Mouse (Mus musculus) macrophage (primary cell): ENCODE measurements around the gene T2. TPM values are rescaled to one million over a fixed set of nuclear protein-coding genes. Genes with fewer than 3 reads are reported as not detected.
"Not testable (repeated sequence)": the region's sequence is repeated elsewhere in the genome, so short reads cannot be mapped to it uniquely, and the experiment has no call there.

Experiments
- H3K27ac ChIP-seq: fragments of 350-480 bp; formaldehyde crosslinking; 2 replicates; pipeline ENCODE4 v1.9.0; 2021
- H3K36me3 ChIP-seq: fragments of 350-480 bp; formaldehyde crosslinking; 2 replicates; pipeline ENCODE4 v1.9.0; 2021; ENCODE audit errors: inconsistent target
- H3K4me3 ChIP-seq: fragments of 350-480 bp; formaldehyde crosslinking; 2 replicates; pipeline ENCODE4 v1.9.0; 2021; ENCODE audit errors: inconsistent target
- H3K79me2 ChIP-seq: fragments of 350-480 bp; formaldehyde crosslinking; 2 replicates; pipeline ENCODE4 v1.9.0; 2021; ENCODE audit errors: inconsistent target
- WGBS: methylation state at CpG from one replicate; pipeline ENCODE4 v1.1.7; 2026; ENCODE audit warnings: inconsistent platforms; ENCODE audit not compliant: missing documents; 5-methylcytosine and 5-hydroxymethylcytosine counted together
- polyA plus RNA-seq: library from polyadenylated mRNA; stranded (reverse); fragments of 250-400 nt; gene quantifications from 3 replicates; pipeline ENCODE4 v1.2.4, GENCODE M21; 2018; ENCODE audit warnings: inconsistent platforms
- total RNA-seq, 78 experiments: library from RNA; depleted of rRNA; stranded (reverse); fragments of 250-400 nt; gene quantifications; 1 replicate in 9 of 78; 2 replicates in 24 of 78; 3 replicates in 43 of 78; 4 replicates in 2 of 78; pipeline ENCODE4 v1.2.4; 2018; ENCODE audit warnings: inconsistent platforms in 56 of 78

Gene T2
- total RNA-seq (2018; cell fraction: chromatin; rRNA removed) = under 1 TPM in 7 of 26 experiments, not detected in 19; 0.33 to 0.96 (median 0.63) TPM
- total RNA-seq (2018; cell fraction: cytosol; rRNA removed) = under 1 TPM in 2 of 26 experiments, not detected in 24; 0.10 TPM
- total RNA-seq (2018; cell fraction: nucleus; rRNA removed) = under 1 TPM in 6 of 26 experiments, not detected in 20; 0.17 to 0.61 (median 0.44) TPM
- polyA plus RNA-seq = not detected in 3 replicates

GRCm38 (mm10) chr17:8355692-8356091, at the start of gene T2:
TSS of gene T2 (plus strand) at chr17:8355992.
- no peaks in the 10 kb centered on the region for H3K36me3 ChIP-seq
- no peak within 1 kb of the TSS for H3K4me3 ChIP-seq
- WGBS = 91% methylated on average over 6 of the region's 6 CpGs
- H3K27ac ChIP-seq = no peak within 1 kb of the TSS
- no peaks in the 10 kb centered on the region for H3K79me2 ChIP-seq

GRCm38 (mm10) chr17:8310838-8311614, 44.8 kb upstream of the T2 start, which contains the start of gene Sft2d1:
TSS of gene Sft2d1 (plus strand) at chr17:8311102.
- peak within 1 kb of the TSS; percentile 96 for H3K27ac ChIP-seq
- WGBS = under 1% methylated on average over 41 of the region's 54 CpGs
- peaks cover 50% of the 10 kb centered on the region for H3K79me2 ChIP-seq
- H3K36me3 ChIP-seq = peaks cover 6% of the 10 kb centered on the region; the same call in 1 of the 2 replicates
- H3K4me3 ChIP-seq = peak within 1 kb of the TSS; percentile 69

GRCm38 (mm10) chr17:8311751-8312150, 44.0 kb upstream of the T2 start:
- H3K79me2 ChIP-seq = peaks cover 57% of the 10 kb centered on the region
- peaks cover 6% of the 10 kb centered on the region; the same call in 1 of the 2 replicates for H3K36me3 ChIP-seq
- 3% methylated on average over 3 of the region's 3 CpGs for WGBS
- H3K4me3 ChIP-seq = peak overlapping the region; percentile 69
- H3K27ac ChIP-seq = peak overlapping the region; percentile 91

- peaks cover 16% of the 10 kb centered on the region; the same call in 1 of the 2 replicates for H3K36me3 ChIP-seq
- H3K4me3 ChIP-seq = no peak overlapping the region
- no peak overlapping the region for H3K27ac ChIP-seq
- WGBS = 80% methylated on average over 3 of the region's 3 CpGs
- peaks cover 79% of the 10 kb centered on the region for H3K79me2 ChIP-seq
Measured at GRCm38 (mm10) chr17:8313976-8314375, 41.8 kb upstream of the T2 start.

GRCm38 (mm10) chr17:8316251-8316650, 39.5 kb upstream of the T2 start:
- Histone ChIP-seq H3K36me3 (peaks cover 20% of the 10 kb centered on the region; the same call in 1 of the 2 replicates), H3K4me3 (no peak overlapping the region), H3K79me2 (peaks cover 100% of the 10 kb centered on the region), H3K27ac (no peak overlapping the region)
- 100% methylated on average over 1 of the region's 1 CpGs for WGBS

GRCm38 (mm10) chr17:8326877-8327276, 28.9 kb upstream of the T2 start:
- not testable (repeated sequence) for H3K27ac ChIP-seq, H3K4me3 ChIP-seq
- Histone ChIP-seq H3K79me2 (peaks cover 43% of the 10 kb centered on the region), H3K36me3 (peaks cover 65% of the 10 kb centered on the region)
- 100% methylated on average over 2 of the region's 11 CpGs for WGBS

GRCm38 (mm10) chr17:8328511-8329174, 27.1 kb upstream of the T2 start:
- Histone ChIP-seq H3K27ac (no peak overlapping the region), H3K79me2 (peaks cover 26% of the 10 kb centered on the region), H3K36me3 (peaks cover 50% of the 10 kb centered on the region), H3K4me3 (no peak overlapping the region)
- 92% methylated on average over 7 of the region's 7 CpGs for WGBS

GRCm38 (mm10) chr17:8330602-8331001, 25.2 kb upstream of the T2 start:
- peaks cover 6% of the 10 kb centered on the region; the same call in 1 of the 2 replicates for H3K79me2 ChIP-seq
- 81% methylated on average over 5 of the region's 5 CpGs for WGBS
- no peak overlapping the region for H3K27ac ChIP-seq
- no peak overlapping the region for H3K4me3 ChIP-seq
- H3K36me3 ChIP-seq = peaks cover 31% of the 10 kb centered on the region

- not testable (repeated sequence) for H3K4me3 ChIP-seq
Measured at GRCm38 (mm10) chr17:8337159-8337558, 18.6 kb upstream of the T2 start, which contains the start of gene Prr18. TSS of gene Prr18 (plus strand) at chr17:8337459.

GRCm38 (mm10) chr17:8339666-8340374, 16.0 kb upstream of the T2 start:
- Histone ChIP-seq H3K79me2 (no peaks in the 10 kb centered on the region), H3K4me3 (no peak overlapping the region), H3K36me3 (peaks cover 6% of the 10 kb centered on the region; the same call in 1 of the 2 replicates), H3K27ac (no peak overlapping the region)
- 49% methylated on average over 8 of the region's 8 CpGs for WGBS

More at GRCm38 (mm10) chr17:8337159-8337558, 18.6 kb upstream of the T2 start, which contains the start of gene Prr18:
- H3K27ac ChIP-seq, H3K79me2 ChIP-seq, H3K36me3 ChIP-seq: not testable (repeated sequence)
- WGBS = no CpG with 5 or more reads among the region's 5 CpGs

GRCm38 (mm10) chr17:8340407-8341359, 15.1 kb upstream of the T2 start:
- Histone ChIP-seq H3K79me2 (no peaks in the 10 kb centered on the region), H3K27ac (no peak overlapping the region), H3K36me3 (peaks cover 6% of the 10 kb centered on the region; the same call in 1 of the 2 replicates), H3K4me3 (no peak overlapping the region)
- WGBS = 3% methylated on average over 77 of the region's 92 CpGs

GRCm38 (mm10) chr17:8341360-8341963, 14.3 kb upstream of the T2 start:
- Histone ChIP-seq H3K79me2 (no peaks in the 10 kb centered on the region), H3K36me3 (peaks cover 6% of the 10 kb centered on the region; the same call in 1 of the 2 replicates), H3K4me3 (no peak overlapping the region), H3K27ac (no peak overlapping the region)
- WGBS = 33% methylated on average over 45 of the region's 46 CpGs

- Histone ChIP-seq H3K4me3 (no peak overlapping the region), H3K36me3 (peaks cover 6% of the 10 kb centered on the region; the same call in 1 of the 2 replicates), H3K79me2 (no peaks in the 10 kb centered on the region), H3K27ac (no peak overlapping the region)
- 12% methylated on average over 5 of the region's 5 CpGs for WGBS
Measured at GRCm38 (mm10) chr17:8342706-8343105, 13.1 kb upstream of the T2 start.
